Mouse (Mus musculus) G1E (cell line): Measurements from ENCODE around the gene Enpp1. TPM values are rescaled to one million over a fixed set of nuclear protein-coding genes. Genes with fewer than 3 reads are reported as not detected.

Source experiments
- ATAC-seq: 2 replicates; pipeline ENCODE4 v1.8.0; 2016; ENCODE audit warnings: mild to moderate bottlenecking; ENCODE audit not compliant: insufficient number of reproducible peaks, poor library complexity, low FRiP score, severe bottlenecking; ENCODE audit errors: extremely low read depth
- DNase-seq: peaks from one replicate; pipeline ENCODE4 v3.0.0; 2012; ENCODE audit warnings: low spot score
- H3K27me3 ChIP-seq: 2 replicates; pipeline ENCODE4 v1.6.1; 2012; ENCODE audit warnings: mild to moderate bottlenecking, low read length, inconsistent platforms; ENCODE audit not compliant: insufficient read depth
- H3K36me3 ChIP-seq: replicated peaks from 2 replicates; pipeline ENCODE3; 2012; ENCODE audit warnings: mild to moderate bottlenecking, inconsistent platforms
- H3K4me1 ChIP-seq: 2 replicates; pipeline ENCODE4 v1.6.1; 2012; ENCODE audit warnings: low read depth, low read length, inconsistent platforms, mixed read lengths; ENCODE audit not compliant: insufficient read depth
- H3K4me3 ChIP-seq: 2 replicates; pipeline ENCODE4 v1.5.1; 2012; ENCODE audit warnings: low read depth, mild to moderate bottlenecking, inconsistent platforms, low read length, moderate library complexity, mixed read lengths
- H3K9me3 ChIP-seq: replicated peaks from 2 replicates; pipeline ENCODE4 v1.6.1; 2012; ENCODE audit warnings: inconsistent platforms
- CTCF ChIP-seq: IDR thresholded peaks from 2 replicates; pipeline ENCODE4 v1.5.1; 2012; ENCODE audit warnings: low read depth, low read length, inconsistent platforms, mixed read lengths
- GATA1 ChIP-seq: IDR thresholded peaks from 2 replicates; pipeline ENCODE4 v1.6.1; 2012; ENCODE audit warnings: borderline replicate concordance, low read length, inconsistent platforms, mixed read lengths
- GATA2 ChIP-seq: IDR thresholded peaks from 2 replicates; pipeline ENCODE4 v1.6.1; 2012; ENCODE audit warnings: low read depth, low read length, inconsistent platforms, borderline replicate concordance
- POLR2AphosphoS5 ChIP-seq: IDR thresholded peaks from 2 replicates; pipeline ENCODE4 v1.6.1; 2012; ENCODE audit warnings: low read depth, low read length, inconsistent platforms; ENCODE audit not compliant: insufficient replicate concordance
- TAL1 ChIP-seq: conservative IDR thresholded peaks from 2 replicates; pipeline ENCODE4 v1.6.1; 2012; ENCODE audit warnings: low read depth, low read length, inconsistent platforms, mixed read lengths
- polyA plus RNA-seq: library from polyadenylated mRNA; stranded (reverse); fragments of >175 nt; gene quantifications from 2 replicates; pipeline ENCODE4 v1.2.3, GENCODE M21; 2012
- total RNA-seq, 2 experiments: library from RNA; stranded (forward) in 1 of 2; stranded (reverse) in 1 of 2; fragments of 200-1000 nt in 1 of 2; fragments of >200 nt in 1 of 2; fragmentation: Nextera tagmentation in 1 of 2; gene quantifications; 2 replicates each; pipeline ENCODE4 v1.2.3; 2014 to 2017

Enpp1 gene
- total and polyA plus RNA-seq, 3 experiments, result 0.16 to 0.23 TPM; not detected in 1

DNA sequence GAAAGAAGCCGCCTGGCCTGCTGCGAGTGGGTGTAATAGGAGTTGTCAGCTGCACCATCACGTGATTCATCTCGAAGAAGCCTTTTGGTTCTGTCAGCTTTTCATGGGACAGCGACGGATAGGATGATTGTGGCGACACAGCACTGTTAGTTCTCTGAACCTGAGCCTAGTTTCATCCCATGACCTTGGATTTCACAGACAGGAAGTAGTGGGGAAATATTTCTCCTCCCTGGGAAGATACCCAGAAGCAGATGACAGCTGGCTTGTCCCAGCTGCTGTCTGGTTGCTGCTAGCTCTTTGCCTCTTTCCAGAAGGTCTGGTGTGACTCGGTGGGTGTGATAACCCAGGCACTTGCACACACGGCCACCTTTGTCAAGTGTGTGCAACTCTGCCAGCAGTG is 77.7 kb downstream of the Enpp1 start:
- ATAC-seq (no peak), DNase-seq (no peak)
- Histone ChIP-seq H3K4me3 (no peak overlapping the region), H3K4me1 (peaks cover 70% of the 10 kb centered on the region), H3K9me3 (no peaks in the 10 kb centered on the region), H3K36me3 (no peaks in the 10 kb centered on the region), H3K27me3 (no peaks in the 10 kb centered on the region)
- TF ChIP-seq POLR2AphosphoS5, result no peak
- no peak for TF ChIP-seq CTCF
- TF ChIP-seq GATA2, result no peak
- TF ChIP-seq TAL1, result no peak
- no peak for TF ChIP-seq GATA1

DNA sequence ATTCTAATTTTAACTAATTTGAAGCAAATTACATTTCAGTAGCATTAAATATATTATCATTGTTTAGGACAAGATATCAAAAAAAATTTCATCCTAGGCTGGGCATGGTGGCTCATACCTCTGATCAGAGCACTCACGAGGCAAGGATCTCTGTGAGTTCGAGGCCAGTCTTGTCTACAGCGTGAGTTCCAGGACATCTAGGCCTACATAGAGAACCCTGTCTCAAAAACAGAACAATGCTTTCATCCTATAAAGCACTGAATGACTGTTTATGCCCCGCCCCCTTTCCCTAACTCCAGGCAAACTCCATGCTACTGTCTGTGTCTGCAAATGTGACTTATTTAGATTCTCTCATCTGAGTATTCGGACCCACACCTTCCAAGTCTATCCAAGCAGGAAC is 80.8 kb downstream of the Enpp1 start:
- TF ChIP-seq POLR2AphosphoS5, result no peak
- no peak for TF ChIP-seq TAL1
- no peak for TF ChIP-seq GATA2
- no peak for TF ChIP-seq CTCF
- TF ChIP-seq GATA1, result no peak
- Histone ChIP-seq H3K4me1 (peaks cover 67% of the 10 kb centered on the region), H3K27me3 (no peaks in the 10 kb centered on the region), H3K9me3 (no peaks in the 10 kb centered on the region), H3K36me3 (no peaks in the 10 kb centered on the region), H3K4me3 (no peak overlapping the region)
- ATAC-seq (no peak), DNase-seq (no peak)

- H3K9me3 ChIP-seq, result no peaks in the 10 kb centered on the region
- H3K27me3 ChIP-seq, result no peaks in the 10 kb centered on the region
- H3K4me1 ChIP-seq, result peaks cover 61% of the 10 kb centered on the region
- peak; percentile 30 for DNase-seq
- no peaks in the 10 kb centered on the region for H3K36me3 ChIP-seq
- H3K4me3 ChIP-seq, result no peak overlapping the region
- no peak for TF ChIP-seq TAL1
- no peak for TF ChIP-seq GATA1
- TF ChIP-seq POLR2AphosphoS5, result no peak
- TF ChIP-seq CTCF, result 0 out of 2 replicates have a peak, but pooled peaks have one; percentile 44
- ATAC-seq, result no peak
Measured at GRCm38 (mm10) chr10:24630469-24631081, 81.4 kb downstream of the Enpp1 start.

- Histone ChIP-seq H3K9me3 (no peaks in the 10 kb centered on the region), H3K27me3 (no peaks in the 10 kb centered on the region), H3K36me3 (no peaks in the 10 kb centered on the region), H3K4me3 (peak overlapping the region; percentile 17; the same call in 1 of the 2 replicates), H3K4me1 (peaks cover 57% of the 10 kb centered on the region)
- TF ChIP-seq TAL1 (peak; percentile 85), GATA2 (no peak), CTCF (no peak), GATA1 (no peak), POLR2AphosphoS5 (no peak)
- peak; percentile 87 for ATAC-seq
- peak; percentile 23 for DNase-seq
Measured at GRCm38 (mm10) chr10:24629086-24629720, 82.8 kb downstream of the Enpp1 start.

DNA sequence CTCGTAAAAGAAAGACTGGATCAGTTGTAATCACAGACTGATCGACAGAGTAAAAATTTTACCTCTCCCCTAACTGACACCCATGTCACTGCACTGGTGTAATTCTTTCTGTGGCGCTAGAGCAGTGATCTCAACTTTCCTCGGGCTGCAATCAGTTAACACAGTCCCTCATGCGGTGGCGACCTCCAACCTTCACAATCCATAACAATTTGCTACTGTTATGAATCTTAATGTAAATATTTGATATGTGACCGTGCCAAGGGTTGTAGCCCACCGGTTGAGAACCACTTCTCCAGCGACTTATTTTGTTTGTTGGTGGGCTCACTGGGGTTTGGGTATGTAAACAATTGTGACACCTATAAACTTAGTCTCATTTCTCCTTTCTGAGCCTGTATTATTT is 83.5 kb downstream of the Enpp1 start:
- no peak overlapping the region; the same call in 1 of the 2 replicates for H3K4me3 ChIP-seq
- no peak for ATAC-seq

GRCm38 (mm10) chr10:24627262-24627661 is 84.7 kb downstream of the Enpp1 start:
- no peaks in the 10 kb centered on the region for H3K9me3 ChIP-seq
- no peak for ATAC-seq

More for the DNA sequence above, 83.5 kb downstream of the Enpp1 start:
- no peak for TF ChIP-seq GATA2
- no peaks in the 10 kb centered on the region for H3K9me3 ChIP-seq
- H3K4me1 ChIP-seq, result peaks cover 54% of the 10 kb centered on the region
- no peaks in the 10 kb centered on the region for H3K36me3 ChIP-seq
- H3K27me3 ChIP-seq, result 0 out of 2 replicates have a peak, but pooled peaks cover 4% of the 10 kb centered on the region
- DNase-seq, result no peak

More at GRCm38 (mm10) chr10:24627262-24627661, 84.7 kb downstream of the Enpp1 start:
- Histone ChIP-seq H3K36me3 (no peaks in the 10 kb centered on the region), H3K4me3 (no peak overlapping the region), H3K4me1 (peaks cover 48% of the 10 kb centered on the region), H3K27me3 (0 out of 2 replicates have a peak, but pooled peaks cover 4% of the 10 kb centered on the region)
- TF ChIP-seq GATA1, result no peak
- TF ChIP-seq GATA2, result no peak
- TF ChIP-seq CTCF, result no peak
- TF ChIP-seq TAL1, result no peak
- no peak for TF ChIP-seq POLR2AphosphoS5
- no peak for DNase-seq
